Mouse (Mus musculus) thymus, adult 2 months (tissue): ENCODE measurements around the gene 4930519P11Rik. TPM values are rescaled to one million over a fixed set of nuclear protein-coding genes. Genes with fewer than 3 reads are reported as not detected.

Experiments
- DNase-seq: peaks from one replicate; pipeline ENCODE4 v3.0.0; 2021
- H3K27ac ChIP-seq: fragments of 200-500 bp; 2 replicates; pipeline ENCODE4 v1.5.1; 2012; ENCODE audit warnings: low read length, control low read depth; ENCODE audit not compliant: control insufficient read depth, insufficient read depth
- H3K27me3 ChIP-seq: fragments of 200-500 bp; 2 replicates; pipeline ENCODE4 v1.6.1; 2012; ENCODE audit warnings: mild to moderate bottlenecking, low read length, moderate library complexity, mixed read lengths; ENCODE audit not compliant: control insufficient read depth, insufficient read depth
- H3K36me3 ChIP-seq: fragments of 200-500 bp; 2 replicates; pipeline ENCODE4 v1.6.1; 2012; ENCODE audit warnings: mild to moderate bottlenecking, low read length, moderate library complexity; ENCODE audit not compliant: control insufficient read depth, insufficient read depth
- H3K4me1 ChIP-seq: fragments of 200-500 bp; replicated peaks from 2 replicates; pipeline ENCODE4 v1.6.1; 2012; ENCODE audit warnings: low read length; ENCODE audit not compliant: control insufficient read depth, insufficient read depth
- H3K4me3 ChIP-seq: fragments of 200-500 bp; 2 replicates; pipeline ENCODE4 v1.5.1; 2012; ENCODE audit warnings: mild to moderate bottlenecking, low read length, control low read depth, moderate library complexity; ENCODE audit not compliant: control insufficient read depth, insufficient read depth
- CTCF ChIP-seq: fragments of 200-500 bp; IDR thresholded peaks from 2 replicates; pipeline ENCODE4 v1.5.1; 2012; ENCODE audit warnings: mild to moderate bottlenecking, control low read depth, low read length, moderate library complexity, borderline replicate concordance; ENCODE audit not compliant: control insufficient read depth, poor library complexity, insufficient read depth; ENCODE audit errors: extremely low read depth
- POLR2A ChIP-seq: fragments of 200-500 bp; IDR thresholded peaks from 2 replicates; pipeline ENCODE4 v1.6.1; 2012; ENCODE audit warnings: mild to moderate bottlenecking, low read length, control low read depth, moderate library complexity; ENCODE audit not compliant: control insufficient read depth, poor library complexity, insufficient read depth; ENCODE audit errors: extremely low read depth
- WGBS: fragments of 180-500 bp; shearing (Covaris S2); methylation state at CpG from one replicate; pipeline ENCODE4 v1.1.7; 2018; 5-methylcytosine and 5-hydroxymethylcytosine counted together
- polyA plus RNA-seq: library from polyadenylated mRNA; depleted of rRNA; stranded (reverse); fragments of >200 nt; gene quantifications from 2 replicates; pipeline ENCODE4 v1.2.3, GENCODE M21; 2012

The 4930519P11Rik gene
- polyA plus RNA-seq, 1 experiment: 1.5 TPM

GRCm38 (mm10) chr2:154642005-154642459 is 28.8 kb upstream of the 4930519P11Rik start:
- Histone ChIP-seq H3K36me3 (peaks cover 9% of the 10 kb centered on the region), H3K4me1 (no peaks in the 10 kb centered on the region), H3K27ac (no peak overlapping the region), H3K27me3 (no peaks in the 10 kb centered on the region), H3K4me3 (no peak overlapping the region)
- 98% methylated on average over 9 of the region's 9 CpGs for WGBS
- no peak for DNase-seq
- TF ChIP-seq POLR2A (no peak), CTCF (no peak)

DNA sequence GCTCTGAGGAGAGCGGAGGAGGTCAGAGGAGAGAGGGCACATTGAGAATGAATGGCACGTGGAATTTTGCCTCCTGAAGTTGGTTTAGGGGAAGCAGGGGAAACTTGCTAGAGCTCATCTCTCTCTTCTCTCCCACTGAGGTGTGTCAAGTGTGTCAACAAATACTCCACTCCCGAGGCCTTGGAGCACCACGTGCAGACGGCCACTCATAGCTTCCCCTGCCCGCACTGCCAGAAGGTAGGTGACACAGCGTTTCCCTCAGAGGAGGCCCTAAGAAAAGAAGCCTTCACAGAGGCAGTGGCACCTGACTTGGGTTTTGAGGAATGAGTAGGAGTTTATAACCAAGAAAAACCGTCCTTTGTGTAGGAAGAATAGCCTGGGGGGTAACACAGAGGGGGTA is 27.9 kb upstream of the 4930519P11Rik start:
- 91% methylated on average over 8 of the region's 8 CpGs for WGBS
- no peak for DNase-seq
- no peak overlapping the region for H3K27ac ChIP-seq
- peaks cover 9% of the 10 kb centered on the region for H3K36me3 ChIP-seq
- no peak for TF ChIP-seq CTCF
- TF ChIP-seq POLR2A: no peak
- no peaks in the 10 kb centered on the region for H3K4me1 ChIP-seq
- H3K27me3 ChIP-seq: no peaks in the 10 kb centered on the region
- no peak overlapping the region for H3K4me3 ChIP-seq

GRCm38 (mm10) chr2:154639115-154639514 is 25.9 kb upstream of the 4930519P11Rik start:
- WGBS: 97% methylated on average over 4 of the region's 4 CpGs
- Histone ChIP-seq H3K4me1 (no peaks in the 10 kb centered on the region), H3K27me3 (no peaks in the 10 kb centered on the region), H3K4me3 (no peak overlapping the region), H3K36me3 (peaks cover 9% of the 10 kb centered on the region), H3K27ac (no peak overlapping the region)
- no peak for TF ChIP-seq POLR2A
- no peak for DNase-seq

GRCm38 (mm10) chr2:154638521-154638920 is 25.3 kb upstream of the 4930519P11Rik start:
- DNase-seq: no peak
- H3K36me3 ChIP-seq: peaks cover 9% of the 10 kb centered on the region
- no peak for TF ChIP-seq CTCF
- no peak for TF ChIP-seq POLR2A
- no peaks in the 10 kb centered on the region for H3K27me3 ChIP-seq
- H3K4me1 ChIP-seq: no peaks in the 10 kb centered on the region
- no peak overlapping the region for H3K27ac ChIP-seq
- WGBS: 96% methylated on average over 3 of the region's 3 CpGs
- no peak overlapping the region for H3K4me3 ChIP-seq

DNA sequence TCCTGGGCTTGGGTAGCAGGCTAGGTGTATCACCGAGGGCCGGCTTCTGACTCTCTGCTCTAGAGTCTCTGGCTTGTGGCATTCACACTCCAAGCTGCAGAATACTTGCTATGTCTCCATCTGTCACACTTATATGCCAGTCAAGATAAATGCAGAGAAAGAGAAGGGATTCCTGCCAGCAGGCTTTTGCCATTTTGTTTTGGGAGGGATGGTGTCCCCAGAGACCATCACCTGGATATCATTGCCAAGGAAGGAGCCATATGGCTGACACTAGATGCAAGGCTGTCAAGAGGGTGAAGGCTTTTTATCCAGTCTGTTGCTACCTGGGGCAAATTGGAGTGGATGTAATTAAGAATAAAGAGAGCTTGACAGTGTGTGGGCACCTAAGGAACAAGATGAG is 22.6 kb upstream of the 4930519P11Rik start:
- Histone ChIP-seq H3K27me3 (no peaks in the 10 kb centered on the region), H3K4me1 (no peaks in the 10 kb centered on the region), H3K27ac (no peak overlapping the region), H3K36me3 (peaks cover 9% of the 10 kb centered on the region), H3K4me3 (no peak overlapping the region)
- WGBS: 100% methylated on average over 2 of the region's 2 CpGs
- DNase-seq: no peak
- TF ChIP-seq POLR2A (no peak), CTCF (no peak)

GRCm38 (mm10) chr2:154633876-154634644 is 20.8 kb upstream of the 4930519P11Rik start:
- peaks cover 9% of the 10 kb centered on the region for H3K36me3 ChIP-seq

DNA sequence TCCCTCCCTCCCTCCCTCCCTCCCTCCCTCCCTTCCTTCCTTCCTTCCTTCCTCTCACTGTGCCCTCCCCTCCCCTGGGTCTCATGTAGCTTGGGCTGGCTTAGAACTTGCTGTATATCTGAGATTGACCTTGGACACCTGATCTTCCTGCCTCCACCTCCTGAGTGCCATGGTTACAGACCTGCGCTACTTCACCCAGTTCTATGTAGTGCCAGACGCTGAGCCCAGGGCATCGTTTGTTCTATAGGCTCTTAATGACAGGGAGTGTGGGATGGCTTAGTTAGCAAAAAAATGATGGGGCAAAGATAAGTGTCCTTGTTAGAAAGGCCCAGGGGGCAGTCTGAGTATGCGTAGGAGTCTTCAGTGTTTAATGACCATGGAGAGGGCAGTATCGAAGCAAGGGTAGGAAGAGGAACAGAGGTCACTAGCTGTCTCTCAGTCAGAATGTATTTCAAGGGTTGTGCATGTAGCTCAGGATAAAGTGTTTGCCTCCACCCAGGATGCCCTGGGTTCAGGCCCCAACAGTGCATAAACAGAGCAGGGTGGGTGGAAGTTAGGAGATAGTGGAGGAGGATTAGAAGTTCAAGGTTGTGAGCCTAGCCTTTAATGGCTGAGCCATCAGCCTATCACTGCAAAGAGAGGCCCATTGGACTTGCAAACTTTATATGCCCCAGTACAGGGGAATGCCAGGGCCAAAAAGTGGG is 20.0 kb upstream of the 4930519P11Rik start:
- WGBS: 98% methylated on average over 5 of the region's 5 CpGs
- Histone ChIP-seq H3K27ac (no peak overlapping the region), H3K4me3 (no peak overlapping the region)

More at GRCm38 (mm10) chr2:154633876-154634644, 20.8 kb upstream of the 4930519P11Rik start:
- TF ChIP-seq POLR2A (no peak), CTCF (no peak)
- 97% methylated on average over 9 of the region's 9 CpGs for WGBS
- DNase-seq: no peak
- H3K27me3 ChIP-seq: no peaks in the 10 kb centered on the region
- no peak overlapping the region for H3K27ac ChIP-seq
- no peaks in the 10 kb centered on the region for H3K4me1 ChIP-seq
- no peak overlapping the region for H3K4me3 ChIP-seq

More for the DNA sequence above, 20.0 kb upstream of the 4930519P11Rik start:
- H3K36me3 ChIP-seq: peaks cover 2% of the 10 kb centered on the region
- TF ChIP-seq CTCF: no peak
- TF ChIP-seq POLR2A: no peak
- no peak for DNase-seq
- H3K4me1 ChIP-seq: no peaks in the 10 kb centered on the region
- no peaks in the 10 kb centered on the region for H3K27me3 ChIP-seq
